Mouse (Mus musculus) MEL (cell line): ENCODE data around the gene Gdf5. TPM values are rescaled to one million over a fixed set of nuclear protein-coding genes. Genes with fewer than 3 reads are reported as not detected.

Experiments used
- polyA plus RNA-seq, 2 experiments: library from polyadenylated mRNA; stranded (reverse) in 1 of 2; unstranded in 1 of 2; fragments of >175 nt in 1 of 2; fragments of >200 nt in 1 of 2; gene quantifications; 2 replicates each; pipeline versions ENCODE4 v1.2.1 to v1.2.4; 2012; ENCODE audit warnings: low replicate concordance in 2 of 2, low read depth in 1 of 2; ENCODE audit not compliant: insufficient read length in 2 of 2, insufficient read depth in 1 of 2, missing spikeins in 1 of 2
- total RNA-seq: library from RNA; depleted of rRNA; stranded (reverse); fragments of 300-350 nt; gene quantifications from 2 replicates; pipeline ENCODE4 v1.2.3, GENCODE M21; 2012; rRNA removed

The Gdf5 gene
- total and polyA plus RNA-seq, 3 experiments: 0.06 TPM; not detected in 2

Other genes with a start within 250 kb of the Gdf5 start
- gene Edem2, start 215.9 kb downstream of the Gdf5 start, total RNA-seq: 36.1 and 40.7 TPM in 2 replicates
- 10 to 100 TPM in 1 of 2 experiments, not detected in 1; 43.8 TPM for gene Edem2, start 215.9 kb downstream of the Gdf5 start, polyA plus RNA-seq
- gene Gm17581, start 209.5 kb downstream of the Gdf5 start, total RNA-seq: not detected in 2 replicates
- not detected for gene Gm17581, start 209.5 kb downstream of the Gdf5 start, polyA plus RNA-seq
- gene Procr, start 194.2 kb downstream of the Gdf5 start, total RNA-seq: 0.15 TPM in 1 of 2 replicates, not detected in the other
- not detected for gene Procr, start 194.2 kb downstream of the Gdf5 start, polyA plus RNA-seq
- gene Mmp24, start 170.0 kb downstream of the Gdf5 start, total RNA-seq: 0.23 and 0.27 TPM in 2 replicates
- gene Mmp24, start 170.0 kb downstream of the Gdf5 start, polyA plus RNA-seq: under 1 TPM in 1 of 2 experiments, not detected in 1; 0.06 TPM
- 5.9 TPM in 2 replicates for gene BC029722, start 125.9 kb downstream of the Gdf5 start, total RNA-seq
- gene BC029722, start 125.9 kb downstream of the Gdf5 start, polyA plus RNA-seq: 10 to 100 TPM in 1 of 2 experiments, not detected in 1; 19.7 TPM
- gene Eif6, start 118.4 kb downstream of the Gdf5 start, total RNA-seq: 318 and 349 TPM in 2 replicates
- gene Eif6, start 118.4 kb downstream of the Gdf5 start, polyA plus RNA-seq: 100 to 1,000 TPM in 1 of 2 experiments, not detected in 1; 408 TPM
- 0.04 TPM in 1 of 2 replicates, not detected in the other for gene Fam83c, start 110.5 kb downstream of the Gdf5 start, total RNA-seq
- under 1 TPM in 1 of 2 experiments, not detected in 1; 0.03 TPM for gene Fam83c, start 110.5 kb downstream of the Gdf5 start, polyA plus RNA-seq
- 83.1 and 87.1 TPM in 2 replicates for gene Uqcc1, start 15.1 kb downstream of the Gdf5 start, total RNA-seq
- gene Uqcc1, start 15.1 kb downstream of the Gdf5 start, polyA plus RNA-seq: 10 to 100 TPM in 1 of 2 experiments, not detected in 1; 61.0 TPM
- gene Gm15557, start 4.6 kb downstream of the Gdf5 start, total RNA-seq: not detected in 2 replicates
- not detected for gene Gm15557, start 4.6 kb downstream of the Gdf5 start, polyA plus RNA-seq
- gene Cep250, start 11.1 kb upstream of the Gdf5 start, total RNA-seq: 9.8 and 12.8 TPM in 2 replicates
- 10 to 100 TPM in 1 of 2 experiments, not detected in 1; 16.4 TPM for gene Cep250, start 11.1 kb upstream of the Gdf5 start, polyA plus RNA-seq
- gene 6430550D23Rik, start 62.6 kb upstream of the Gdf5 start, total RNA-seq: 0.69 and 1.1 TPM in 2 replicates
- 1 to 10 TPM in 1 of 2 experiments, not detected in 1; 1.1 TPM for gene 6430550D23Rik, start 62.6 kb upstream of the Gdf5 start, polyA plus RNA-seq
- gene Ergic3, start 62.7 kb upstream of the Gdf5 start, total RNA-seq: 80.0 and 86.9 TPM in 2 replicates
- gene Ergic3, start 62.7 kb upstream of the Gdf5 start, polyA plus RNA-seq: 100 to 1,000 TPM in 1 of 2 experiments, not detected in 1; 168 TPM
- gene Fer1l4, start 107.6 kb upstream of the Gdf5 start, total RNA-seq: 0.04 TPM in 1 of 2 replicates, not detected in the other
- gene Fer1l4, start 107.6 kb upstream of the Gdf5 start, polyA plus RNA-seq: under 1 TPM in 1 of 2 experiments, not detected in 1; 0.07 TPM
- 5.0 and 5.5 TPM in 2 replicates for gene Spag4, start 119.8 kb upstream of the Gdf5 start, total RNA-seq
- 10 to 100 TPM in 1 of 2 experiments, not detected in 1; 10.9 TPM for gene Spag4, start 119.8 kb upstream of the Gdf5 start, polyA plus RNA-seq
- gene Cpne1, start 166.6 kb upstream of the Gdf5 start, total RNA-seq: 22.5 and 32.0 TPM in 2 replicates
- gene Cpne1, start 166.6 kb upstream of the Gdf5 start, polyA plus RNA-seq: 10 to 100 TPM in 1 of 2 experiments, not detected in 1; 52.8 TPM
- 13.4 and 15.3 TPM in 2 replicates for gene Rbm12, start 166.6 kb upstream of the Gdf5 start, total RNA-seq
- 10 to 100 TPM; 28.8 to 42.5 TPM for gene Rbm12, start 166.6 kb upstream of the Gdf5 start, polyA plus RNA-seq
- 27.6 and 32.3 TPM in 2 replicates for gene Gm28036, start 181.7 kb upstream of the Gdf5 start, total RNA-seq
- gene Gm28036, start 181.7 kb upstream of the Gdf5 start, polyA plus RNA-seq: 10 to 100 TPM in 1 of 2 experiments, not detected in 1; 20.4 TPM
- gene Romo1, start 198.7 kb upstream of the Gdf5 start, total RNA-seq: 392 and 402 TPM in 2 replicates
- gene Romo1, start 198.7 kb upstream of the Gdf5 start, polyA plus RNA-seq: 100 to 1,000 TPM in 1 of 2 experiments, not detected in 1; 554 TPM
- 79.6 and 83.9 TPM in 2 replicates for gene Nfs1, start 198.8 kb upstream of the Gdf5 start, total RNA-seq
- 10 to 100 TPM in 1 of 2 experiments, not detected in 1; 64.5 TPM for gene Nfs1, start 198.8 kb upstream of the Gdf5 start, polyA plus RNA-seq
- gene Rbm39, start 234.9 kb upstream of the Gdf5 start, total RNA-seq: 212 and 228 TPM in 2 replicates
- gene Rbm39, start 234.9 kb upstream of the Gdf5 start, polyA plus RNA-seq: 1,000 to 10,000 TPM in 1 of 2 experiments, 100 to 1,000 TPM in 1; 248 to 1,530 TPM